Mouse (Mus musculus): ENCODE measurements around the gene Slc45a3. TPM values are rescaled to one million over a fixed set of nuclear protein-coding genes. Genes with fewer than 3 reads are reported as not detected.

Slc45a3 gene
- polyA plus RNA-seq, 1 experiment: 0.75 TPM

- H3K36me3 ChIP-seq (ENCODE audit: control insufficient read depth, insufficient read depth): no peaks in the 10 kb centered on the region
- H3ac ChIP-seq (ENCODE audit: control insufficient read depth, insufficient read length, low read depth): no peak overlapping the region
- H3K4me3 ChIP-seq (ENCODE audit: insufficient read depth, poor library complexity, severe bottlenecking): no peak overlapping the region
- no peaks in the 10 kb centered on the region for H3K27me3 ChIP-seq (ENCODE audit: control insufficient read depth, insufficient read depth, insufficient read length)
- TF ChIP-seq CTCF (IDR thresholded peaks at IDR 0.05; ENCODE audit: control insufficient read depth, insufficient read depth, insufficient read length) (no peak), MYOG (IDR thresholded peaks at IDR 0.05; ENCODE audit: control insufficient read depth, extremely low read depth, insufficient read length) (no peak)
- H3K79me3 ChIP-seq (ENCODE audit: low read depth): no peaks in the 10 kb centered on the region
- H3K79me2 ChIP-seq (ENCODE audit: control insufficient read depth, insufficient read depth): peaks cover 1% of the 10 kb centered on the region
Observed at GRCm38 (mm10) chr1:132003111-132003510, 40.3 kb downstream of the Slc45a3 start.

GRCm38 (mm10) chr1:132003817-132004216, 41.0 kb downstream of the Slc45a3 start:
- H3K79me3 ChIP-seq (ENCODE audit: low read depth): peaks cover 6% of the 10 kb centered on the region
- peaks cover 8% of the 10 kb centered on the region for H3K79me2 ChIP-seq (ENCODE audit: control insufficient read depth, insufficient read depth)
- no peaks in the 10 kb centered on the region for H3K27me3 ChIP-seq (ENCODE audit: control insufficient read depth, insufficient read depth, insufficient read length)
- no peak for TF ChIP-seq MYOD1 (IDR thresholded peaks at IDR 0.05; ENCODE audit: control insufficient read depth, insufficient read length, low read depth)
- TF ChIP-seq CTCF (IDR thresholded peaks at IDR 0.05; ENCODE audit: control insufficient read depth, insufficient read depth, insufficient read length): no peak
- no peak for TF ChIP-seq CEBPB (IDR thresholded peaks at IDR 0.05; ENCODE audit: low read depth)
- no peak for TF ChIP-seq USF1 (IDR thresholded peaks at IDR 0.05; ENCODE audit: low read depth)
- TF ChIP-seq MYOG (IDR thresholded peaks at IDR 0.05; ENCODE audit: control insufficient read depth, extremely low read depth, insufficient read length): no peak
- no peak for TF ChIP-seq FOSL1 (IDR thresholded peaks at IDR 0.05; ENCODE audit: insufficient read depth, low read length, poor library complexity, severe bottlenecking)
- TF ChIP-seq MAX (IDR thresholded peaks at IDR 0.05): no peak
- H3K4me3 ChIP-seq (ENCODE audit: insufficient read depth, poor library complexity, severe bottlenecking): no peak overlapping the region
- no peaks in the 10 kb centered on the region for H3K36me3 ChIP-seq (ENCODE audit: control insufficient read depth, insufficient read depth)
- H3ac ChIP-seq (ENCODE audit: control insufficient read depth, insufficient read length, low read depth): no peak overlapping the region

GRCm38 (mm10) chr1:132004574-132005180, 41.9 kb downstream of the Slc45a3 start:
- Histone ChIP-seq H3K79me2 (ENCODE audit: control insufficient read depth, insufficient read depth) (peaks cover 17% of the 10 kb centered on the region), H3K36me3 (ENCODE audit: control insufficient read depth, insufficient read depth) (no peaks in the 10 kb centered on the region), H3K27me3 (ENCODE audit: control insufficient read depth, insufficient read depth, insufficient read length) (no peaks in the 10 kb centered on the region), H3ac (ENCODE audit: control insufficient read depth, insufficient read length, low read depth) (no peak overlapping the region), H3K4me3 (ENCODE audit: insufficient read depth, poor library complexity, severe bottlenecking) (no peak overlapping the region), H3K79me3 (ENCODE audit: low read depth) (peaks cover 15% of the 10 kb centered on the region)
- TF ChIP-seq MYOD1 (IDR thresholded peaks at IDR 0.05; ENCODE audit: control insufficient read depth, insufficient read length, low read depth) (no peak), FOSL1 (IDR thresholded peaks at IDR 0.05; ENCODE audit: insufficient read depth, low read length, poor library complexity, severe bottlenecking) (no peak), MYOG (IDR thresholded peaks at IDR 0.05; ENCODE audit: control insufficient read depth, extremely low read depth, insufficient read length) (no peak), CEBPB (IDR thresholded peaks at IDR 0.05; ENCODE audit: low read depth) (no peak), CTCF (IDR thresholded peaks at IDR 0.05; ENCODE audit: control insufficient read depth, insufficient read depth, insufficient read length) (no peak), MAX (IDR thresholded peaks at IDR 0.05) (no peak), USF1 (IDR thresholded peaks at IDR 0.05; ENCODE audit: low read depth) (no peak)

GRCm38 (mm10) chr1:132005466-132005865, 42.7 kb downstream of the Slc45a3 start:
- TF ChIP-seq MAX (IDR thresholded peaks at IDR 0.05): no peak
- no peak for TF ChIP-seq CTCF (IDR thresholded peaks at IDR 0.05; ENCODE audit: control insufficient read depth, insufficient read depth, insufficient read length)
- TF ChIP-seq MYOG (IDR thresholded peaks at IDR 0.05; ENCODE audit: control insufficient read depth, extremely low read depth, insufficient read length): no peak
- no peak for TF ChIP-seq FOSL1 (IDR thresholded peaks at IDR 0.05; ENCODE audit: insufficient read depth, low read length, poor library complexity, severe bottlenecking)
- TF ChIP-seq MYOD1 (IDR thresholded peaks at IDR 0.05; ENCODE audit: control insufficient read depth, insufficient read length, low read depth): no peak
- TF ChIP-seq CEBPB (IDR thresholded peaks at IDR 0.05; ENCODE audit: low read depth): no peak
- no peak for TF ChIP-seq USF1 (IDR thresholded peaks at IDR 0.05; ENCODE audit: low read depth)
- H3ac ChIP-seq (ENCODE audit: control insufficient read depth, insufficient read length, low read depth): no peak overlapping the region
- peaks cover 17% of the 10 kb centered on the region for H3K79me3 ChIP-seq (ENCODE audit: low read depth)
- no peaks in the 10 kb centered on the region for H3K27me3 ChIP-seq (ENCODE audit: control insufficient read depth, insufficient read depth, insufficient read length)
- H3K4me3 ChIP-seq (ENCODE audit: insufficient read depth, poor library complexity, severe bottlenecking): no peak overlapping the region
- H3K36me3 ChIP-seq (ENCODE audit: control insufficient read depth, insufficient read depth): no peaks in the 10 kb centered on the region
- peaks cover 25% of the 10 kb centered on the region for H3K79me2 ChIP-seq (ENCODE audit: control insufficient read depth, insufficient read depth)

- no peak for TF ChIP-seq CEBPB (IDR thresholded peaks at IDR 0.05; ENCODE audit: low read depth)
- TF ChIP-seq CTCF (IDR thresholded peaks at IDR 0.05; ENCODE audit: control insufficient read depth, insufficient read depth, insufficient read length): no peak
- no peak for TF ChIP-seq MYOG (IDR thresholded peaks at IDR 0.05; ENCODE audit: control insufficient read depth, extremely low read depth, insufficient read length)
- no peak for TF ChIP-seq FOSL1 (IDR thresholded peaks at IDR 0.05; ENCODE audit: insufficient read depth, low read length, poor library complexity, severe bottlenecking)
- no peak for TF ChIP-seq MYOD1 (IDR thresholded peaks at IDR 0.05; ENCODE audit: control insufficient read depth, insufficient read length, low read depth)
- TF ChIP-seq USF1 (IDR thresholded peaks at IDR 0.05; ENCODE audit: low read depth): no peak
- no peak for TF ChIP-seq MAX (IDR thresholded peaks at IDR 0.05)
Observed at GRCm38 (mm10) chr1:132006046-132006445, 43.3 kb downstream of the Slc45a3 start.

GRCm38 (mm10) chr1:132006721-132007120, 44.0 kb downstream of the Slc45a3 start:
- Histone ChIP-seq H3K27me3 (ENCODE audit: control insufficient read depth, insufficient read depth, insufficient read length) (no peaks in the 10 kb centered on the region), H3K79me2 (ENCODE audit: control insufficient read depth, insufficient read depth) (peaks cover 37% of the 10 kb centered on the region), H3ac (ENCODE audit: control insufficient read depth, insufficient read length, low read depth) (no peak overlapping the region), H3K36me3 (ENCODE audit: control insufficient read depth, insufficient read depth) (no peaks in the 10 kb centered on the region), H3K4me3 (ENCODE audit: insufficient read depth, poor library complexity, severe bottlenecking) (no peak overlapping the region), H3K79me3 (ENCODE audit: low read depth) (peaks cover 26% of the 10 kb centered on the region)
- TF ChIP-seq CTCF (IDR thresholded peaks at IDR 0.05; ENCODE audit: control insufficient read depth, insufficient read depth, insufficient read length): no peak
- TF ChIP-seq MYOG (IDR thresholded peaks at IDR 0.05; ENCODE audit: control insufficient read depth, extremely low read depth, insufficient read length): no peak
- no peak for TF ChIP-seq MYOD1 (IDR thresholded peaks at IDR 0.05; ENCODE audit: control insufficient read depth, insufficient read length, low read depth)
- no peak for TF ChIP-seq MAX (IDR thresholded peaks at IDR 0.05)
- no peak for TF ChIP-seq CEBPB (IDR thresholded peaks at IDR 0.05; ENCODE audit: low read depth)
- no peak for TF ChIP-seq FOSL1 (IDR thresholded peaks at IDR 0.05; ENCODE audit: insufficient read depth, low read length, poor library complexity, severe bottlenecking)
- TF ChIP-seq USF1 (IDR thresholded peaks at IDR 0.05; ENCODE audit: low read depth): no peak

More at GRCm38 (mm10) chr1:132006046-132006445, 43.3 kb downstream of the Slc45a3 start:
- peaks cover 20% of the 10 kb centered on the region for H3K79me3 ChIP-seq (ENCODE audit: low read depth)
- no peaks in the 10 kb centered on the region for H3K27me3 ChIP-seq (ENCODE audit: control insufficient read depth, insufficient read depth, insufficient read length)
- no peak overlapping the region for H3K4me3 ChIP-seq (ENCODE audit: insufficient read depth, poor library complexity, severe bottlenecking)
- H3ac ChIP-seq (ENCODE audit: control insufficient read depth, insufficient read length, low read depth): no peak overlapping the region
- H3K79me2 ChIP-seq (ENCODE audit: control insufficient read depth, insufficient read depth): peaks cover 30% of the 10 kb centered on the region
- H3K36me3 ChIP-seq (ENCODE audit: control insufficient read depth, insufficient read depth): no peaks in the 10 kb centered on the region
